Mouse (Mus musculus): ENCODE measurements around the gene 1110002E22Rik.

1110002E22Rik gene

GRCm38 (mm10) chr3:138105056-138105455 lies 40.2 kb downstream of the 1110002E22Rik start:
- no peak for DNase-seq (ENCODE audit: low spot score in 2 of 2)

- DNase-seq (ENCODE audit: low spot score in 2 of 2): no peak
These were observed 42.0 kb downstream of the 1110002E22Rik start for GRCm38 (mm10) chr3:138106887-138107286.

GRCm38 (mm10) chr3:138110910-138111782 lies 46.3 kb downstream of the 1110002E22Rik start:
- DNase-seq (ENCODE audit: low spot score in 2 of 2): no peak

GRCm38 (mm10) chr3:138114106-138114505 lies 49.3 kb downstream of the 1110002E22Rik start:
- DNase-seq (ENCODE audit: low spot score in 2 of 2): no peak

- DNase-seq (ENCODE audit: low spot score in 2 of 2): no peak
These were observed 52.0 kb downstream of the 1110002E22Rik start for GRCm38 (mm10) chr3:138116871-138117270.

- no peak for DNase-seq (ENCODE audit: low spot score in 2 of 2)
These were observed 53.5 kb downstream of the 1110002E22Rik start for GRCm38 (mm10) chr3:138118392-138118791.

- no peak for DNase-seq (ENCODE audit: low spot score in 2 of 2)
These were observed 54.0 kb downstream of the 1110002E22Rik start for GRCm38 (mm10) chr3:138118831-138119230.

GRCm38 (mm10) chr3:138119444-138120105 lies 54.7 kb downstream of the 1110002E22Rik start:
- DNase-seq (ENCODE audit: low spot score in 2 of 2): no peak

- no peak for DNase-seq (ENCODE audit: low spot score in 2 of 2)
These were observed 56.6 kb downstream of the 1110002E22Rik start for GRCm38 (mm10) chr3:138121461-138121860.

- DNase-seq (ENCODE audit: low spot score in 2 of 2): no peak
These were observed 59.0 kb downstream of the 1110002E22Rik start for GRCm38 (mm10) chr3:138123842-138124241.

GRCm38 (mm10) chr3:138129110-138129509 lies 64.3 kb downstream of the 1110002E22Rik start:
- DNase-seq (ENCODE audit: low spot score in 2 of 2): no peak

- DNase-seq (ENCODE audit: low spot score in 2 of 2): no peak
These were observed 65.8 kb downstream of the 1110002E22Rik start for GRCm38 (mm10) chr3:138130692-138131091.
